Mouse (Mus musculus) forebrain, embryonic 16.5 days (tissue): ENCODE results near the gene Stat2. TPM values are rescaled to one million over a fixed set of nuclear protein-coding genes. Genes with fewer than 3 reads are reported as not detected.
A peak's percentile ranks its signal among the peaks of the same experiment; 100 is the strongest.
"Not testable (repeated sequence)": the region's sequence is repeated elsewhere in the genome, so short reads cannot be mapped to it uniquely, and the experiment has no call there.

ENCODE experiments used
- ATAC-seq: fragments of 200-750 bp; cut with Nextera tagmentation; 2 replicates; pipeline ENCODE4 v1.8.0; 2017; ENCODE audit warnings: mild to moderate bottlenecking, moderate library complexity
- H3K27ac ChIP-seq: fragments of 300-500 bp; sonication (generic); 2 replicates; pipeline ENCODE4 v1.5.1; 2014; ENCODE audit warnings: low read length, control low read depth
- H3K27me3 ChIP-seq: fragments of 300-500 bp; sonication (generic); replicated peaks from 2 replicates; pipeline ENCODE4 v1.6.1; 2014; ENCODE audit warnings: low read length; ENCODE audit not compliant: control insufficient read depth, insufficient read depth
- H3K36me3 ChIP-seq: fragments of 300-500 bp; sonication (generic); 2 replicates; pipeline ENCODE4 v1.6.1; 2014; ENCODE audit not compliant: control insufficient read depth, insufficient read depth
- H3K4me1 ChIP-seq: fragments of 300-500 bp; sonication (generic); replicated peaks from 2 replicates; pipeline ENCODE4 v1.6.1; 2014; ENCODE audit warnings: low read length; ENCODE audit not compliant: control insufficient read depth, insufficient read depth
- H3K4me2 ChIP-seq: fragments of 300-500 bp; sonication (generic); 2 replicates; pipeline ENCODE4 v1.6.1; 2014; ENCODE audit warnings: mild to moderate bottlenecking, low read length, control low read depth
- H3K4me3 ChIP-seq: fragments of 300-500 bp; sonication (generic); replicated peaks from 2 replicates; pipeline ENCODE4 v1.5.1; 2014; ENCODE audit warnings: mild to moderate bottlenecking, low read length, control low read depth
- H3K9ac ChIP-seq: fragments of 300-500 bp; sonication (generic); replicated peaks from 2 replicates; pipeline ENCODE4 v1.6.1; 2014; ENCODE audit warnings: low read depth, low read length, control low read depth
- H3K9me3 ChIP-seq: fragments of 300-500 bp; sonication (generic); 2 replicates; pipeline ENCODE4 v1.6.1; 2016; ENCODE audit warnings: low read length; ENCODE audit not compliant: control insufficient read depth
- WGBS: fragments of 180-500 bp; shearing (Covaris S2); extraction: QIAGEN DNeasy Blood & Tissue Kit; methylation state at CpG from one replicate; pipeline ENCODE4 v1.1.7; 2014; 5-methylcytosine and 5-hydroxymethylcytosine counted together
- polyA plus RNA-seq: library from polyadenylated mRNA; unstranded; fragments of >200 nt; fragmentation: Nextera tagmentation; extraction: Ambion mirVana; gene quantifications from 2 replicates; pipeline ENCODE4 v1.2.1, GENCODE M21; 2015

The Stat2 gene
- polyA plus RNA-seq, 1 experiment from 2014 or later: 23.3 TPM

DNA sequence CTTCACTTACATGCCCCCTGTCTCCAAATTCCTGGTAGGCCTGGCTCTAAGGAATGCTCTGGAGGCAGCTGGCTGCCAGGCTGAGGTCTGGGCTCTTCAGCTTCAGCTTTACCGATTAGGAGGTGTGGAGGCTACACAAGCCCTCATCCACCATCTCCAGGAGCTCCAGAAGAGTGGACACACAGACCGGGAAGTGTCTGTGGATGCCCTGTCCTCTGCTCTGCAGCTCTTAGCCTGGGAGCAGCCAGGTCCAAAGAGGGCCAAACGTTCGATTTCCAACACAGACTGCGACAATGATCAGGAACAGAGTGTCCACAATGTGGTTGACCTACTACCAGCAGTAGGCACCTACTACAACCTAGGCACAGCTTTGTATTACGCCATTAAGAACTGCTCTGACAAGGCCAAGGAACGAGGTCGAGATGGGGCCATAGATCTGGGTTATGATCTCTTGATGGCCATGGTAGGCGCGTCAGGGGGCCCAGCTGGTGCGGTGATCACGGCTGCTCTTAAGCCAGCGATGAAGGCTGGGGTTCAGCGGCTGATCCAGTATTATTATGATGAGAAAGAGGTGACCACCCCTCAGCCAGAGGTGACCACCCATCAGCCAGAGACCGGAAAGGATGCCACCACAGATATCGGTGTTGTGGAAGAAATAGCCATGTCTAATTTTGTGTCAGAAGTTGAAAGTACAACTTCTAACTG is 1.0 kb upstream of the Stat2 start:
- Histone ChIP-seq H3K4me1 (0 out of 2 replicates have a peak, but pooled peaks cover 4% of the 10 kb centered on the region), H3K27me3 (no peaks in the 10 kb centered on the region), H3K36me3 (no peaks in the 10 kb centered on the region), H3K27ac (no peak overlapping the region), H3K9me3 (no peaks in the 10 kb centered on the region), H3K4me2 (no peak overlapping the region), H3K4me3 (no peak overlapping the region), H3K9ac (no peak overlapping the region; the same call in 1 of the 2 replicates)
- 89% methylated on average over 16 of the region's 16 CpGs for WGBS
- no peak for ATAC-seq

DNA sequence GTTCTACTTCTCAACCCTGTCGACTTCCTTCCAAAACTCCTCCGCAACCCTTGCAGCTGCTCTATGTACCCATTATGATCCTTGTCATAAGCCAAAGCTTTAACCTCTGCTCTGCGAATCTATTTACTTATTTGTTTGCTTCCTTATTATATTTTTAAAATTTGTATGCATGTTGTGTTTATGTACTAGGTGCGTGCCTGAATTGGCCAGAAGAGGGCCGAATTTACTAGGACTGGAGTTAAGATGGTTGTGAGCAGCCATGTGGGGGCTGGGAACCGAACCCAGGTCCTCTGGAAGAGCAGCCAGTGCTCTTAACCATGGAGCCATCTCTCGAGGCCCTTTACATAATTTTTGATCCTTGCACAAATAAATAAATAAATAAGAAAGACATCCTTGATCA is 507 bp downstream of the Stat2 start:
- Histone ChIP-seq H3K9ac (peak overlapping the region; percentile 77), H3K36me3 (no peaks in the 10 kb centered on the region), H3K4me3 (peak overlapping the region; percentile 80), H3K27me3 (no peaks in the 10 kb centered on the region), H3K4me2 (peak overlapping the region; percentile 57), H3K27ac (peak overlapping the region; percentile 48; the same call in 1 of the 2 replicates), H3K4me1 (0 out of 2 replicates have a peak, but pooled peaks cover 4% of the 10 kb centered on the region), H3K9me3 (no peaks in the 10 kb centered on the region)
- WGBS: 44% methylated on average over 7 of the region's 7 CpGs
- ATAC-seq: no peak

DNA sequence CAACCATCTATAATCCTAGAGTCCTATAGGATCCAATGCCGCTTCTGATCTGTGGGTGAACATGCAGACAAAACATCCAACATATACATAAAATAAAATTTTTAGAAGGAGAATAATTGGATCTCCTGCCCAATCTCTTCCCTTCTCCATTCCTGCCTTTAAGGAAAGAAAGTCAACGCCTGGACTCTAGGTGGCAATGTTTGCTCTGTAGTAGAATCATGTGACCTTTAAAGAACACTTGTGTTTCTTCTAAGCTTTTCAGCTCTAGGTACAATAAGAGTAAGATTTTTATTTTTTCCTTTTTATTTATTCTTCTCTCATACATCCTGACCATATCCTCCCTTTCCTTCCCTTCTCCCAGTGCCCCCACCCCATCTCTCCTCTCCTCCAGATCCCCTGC is 1.5 kb downstream of the Stat2 start:
- H3K36me3 ChIP-seq: no peaks in the 10 kb centered on the region
- WGBS: 70% methylated on average over 2 of the region's 2 CpGs
- H3K4me1 ChIP-seq: 0 out of 2 replicates have a peak, but pooled peaks cover 4% of the 10 kb centered on the region
- no peak overlapping the region for H3K9ac ChIP-seq
- H3K4me2 ChIP-seq: no peak overlapping the region
- H3K4me3 ChIP-seq: no peak overlapping the region
- no peaks in the 10 kb centered on the region for H3K27me3 ChIP-seq
- no peak for ATAC-seq
- no peaks in the 10 kb centered on the region for H3K9me3 ChIP-seq
- H3K27ac ChIP-seq: no peak overlapping the region

DNA sequence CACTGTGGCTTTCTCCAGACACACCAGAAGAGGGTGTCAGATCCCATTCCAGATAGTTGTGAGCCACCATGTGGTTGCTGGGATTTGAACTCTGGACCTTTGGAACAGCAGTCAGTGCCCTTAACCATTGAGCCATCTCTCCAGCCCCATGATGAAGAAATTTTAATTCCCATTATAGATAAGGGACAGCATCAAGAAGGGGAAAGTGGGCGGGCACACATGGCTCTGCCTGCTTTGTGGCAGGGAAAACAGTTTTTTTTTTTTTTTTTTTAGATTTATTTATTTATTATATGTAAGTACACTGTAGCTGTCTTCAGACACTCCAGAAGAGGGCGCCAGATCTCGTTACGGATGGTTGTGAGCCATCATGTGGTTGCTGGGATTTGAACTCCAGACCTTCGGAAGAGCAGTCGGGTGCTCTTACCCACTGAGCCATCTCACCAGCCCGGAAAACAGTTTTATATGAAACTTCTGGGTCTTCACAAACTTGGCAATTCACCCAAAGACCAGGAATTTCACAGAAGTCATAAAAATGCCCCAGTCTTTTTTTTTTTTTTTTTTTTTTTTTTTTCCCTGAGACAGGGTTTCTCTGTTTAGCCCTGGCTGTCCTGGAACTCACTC is 2.6 kb downstream of the Stat2 start:
- not testable (repeated sequence) for H3K4me2 ChIP-seq, H3K4me1 ChIP-seq, H3K4me3 ChIP-seq, H3K9me3 ChIP-seq, H3K36me3 ChIP-seq, H3K27me3 ChIP-seq, H3K9ac ChIP-seq, H3K27ac ChIP-seq, ATAC-seq
- 97% methylated on average over 4 of the region's 7 CpGs for WGBS

DNA sequence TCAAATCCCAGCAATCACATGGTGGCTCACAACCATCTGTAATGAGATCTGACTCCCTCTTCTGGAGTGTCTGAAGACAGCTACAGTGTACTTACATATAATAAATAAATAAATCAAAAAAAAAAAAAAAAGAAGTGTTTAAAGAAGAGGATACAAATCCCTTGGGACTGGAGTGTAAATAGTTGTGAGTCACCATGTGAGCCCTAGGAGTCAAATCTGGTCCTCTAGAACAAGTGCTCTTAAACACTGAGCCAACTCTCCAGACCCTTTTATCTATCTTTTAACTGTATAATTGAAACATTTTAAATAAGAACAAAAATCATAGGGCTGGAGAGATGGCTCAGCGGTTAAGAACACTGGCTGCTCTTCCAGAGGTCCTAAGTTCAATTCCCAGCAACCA is 5.0 kb downstream of the Stat2 start:
- ATAC-seq, H3K36me3 ChIP-seq, H3K9ac ChIP-seq, H3K27ac ChIP-seq, H3K9me3 ChIP-seq, H3K4me1 ChIP-seq, H3K4me3 ChIP-seq, H3K4me2 ChIP-seq, H3K27me3 ChIP-seq: not testable (repeated sequence)
- WGBS: 100% methylated on average over 1 of the region's 1 CpGs

DNA sequence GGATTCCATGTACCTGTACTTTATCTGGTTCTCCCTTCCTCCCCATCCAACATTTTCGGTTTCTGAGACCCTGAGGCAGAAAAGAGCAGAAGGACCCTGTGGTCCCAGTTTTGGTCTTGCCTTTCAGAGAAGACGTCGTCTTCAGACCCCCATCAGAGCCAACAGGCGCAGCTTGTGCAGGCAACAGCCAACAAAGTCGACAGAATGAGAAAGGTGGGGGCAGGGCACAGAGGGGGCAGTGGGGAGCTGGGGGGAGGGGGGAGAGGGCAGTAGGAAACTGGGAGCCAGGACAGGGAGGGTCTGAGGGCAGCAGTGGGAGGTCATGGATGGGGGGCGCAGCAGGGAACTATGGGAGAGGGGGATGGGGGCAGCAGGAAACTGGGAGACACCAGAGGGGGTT is 7.8 kb downstream of the Stat2 start:
- H3K4me3 ChIP-seq: no peak overlapping the region
- H3K4me1 ChIP-seq: no peaks in the 10 kb centered on the region
- no peak overlapping the region for H3K9ac ChIP-seq
- no peaks in the 10 kb centered on the region for H3K27me3 ChIP-seq
- peaks cover 13% of the 10 kb centered on the region for H3K36me3 ChIP-seq
- H3K4me2 ChIP-seq: no peak overlapping the region
- H3K9me3 ChIP-seq: no peaks in the 10 kb centered on the region
- no peak overlapping the region for H3K27ac ChIP-seq
- WGBS: 49% methylated on average over 6 of the region's 6 CpGs
- ATAC-seq: no peak

DNA sequence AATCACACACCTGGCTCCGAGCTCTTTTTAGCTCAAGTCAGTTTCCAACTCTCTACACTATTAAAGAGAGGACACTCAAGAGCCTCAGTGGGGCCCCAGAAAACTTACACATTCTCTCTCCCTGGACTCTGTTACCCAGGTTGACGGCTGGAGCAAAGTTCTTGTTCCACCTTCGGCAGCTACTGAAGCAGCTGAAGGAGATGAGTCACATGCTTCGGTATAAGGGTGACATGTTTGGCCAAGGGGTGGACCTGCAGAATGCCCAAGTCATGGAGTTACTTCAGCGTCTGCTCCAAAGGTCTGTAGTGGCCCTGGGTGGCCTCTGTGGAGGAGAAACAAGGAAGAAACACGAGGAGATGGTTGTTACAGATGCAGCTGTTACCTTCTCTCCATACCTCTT is 10.6 kb downstream of the Stat2 start:
- no peaks in the 10 kb centered on the region for H3K27me3 ChIP-seq
- no peak overlapping the region for H3K9ac ChIP-seq
- WGBS: 87% methylated on average over 6 of the region's 6 CpGs
- H3K4me2 ChIP-seq: no peak overlapping the region
- H3K27ac ChIP-seq: no peak overlapping the region
- H3K4me1 ChIP-seq: no peaks in the 10 kb centered on the region
- peaks cover 19% of the 10 kb centered on the region for H3K36me3 ChIP-seq
- H3K9me3 ChIP-seq: no peaks in the 10 kb centered on the region
- no peak for ATAC-seq
- no peak overlapping the region for H3K4me3 ChIP-seq

GRCm38 (mm10) chr10:128281682-128282081 is 11.3 kb downstream of the Stat2 start:
- Histone ChIP-seq H3K9me3 (no peaks in the 10 kb centered on the region), H3K27me3 (no peaks in the 10 kb centered on the region), H3K4me3 (no peak overlapping the region), H3K27ac (no peak overlapping the region), H3K4me1 (no peaks in the 10 kb centered on the region), H3K36me3 (peaks cover 19% of the 10 kb centered on the region), H3K4me2 (no peak overlapping the region), H3K9ac (no peak overlapping the region)
- no peak for ATAC-seq
- WGBS: 92% methylated on average over 14 of the region's 14 CpGs

- Histone ChIP-seq H3K4me2 (no peak overlapping the region), H3K27ac (no peak overlapping the region), H3K27me3 (no peaks in the 10 kb centered on the region), H3K9ac (no peak overlapping the region), H3K36me3 (peaks cover 19% of the 10 kb centered on the region), H3K4me1 (no peaks in the 10 kb centered on the region), H3K4me3 (no peak overlapping the region), H3K9me3 (no peaks in the 10 kb centered on the region)
- no peak for ATAC-seq
- 87% methylated on average over 20 of the region's 20 CpGs for WGBS
Measured at GRCm38 (mm10) chr10:128282886-128283450, 12.6 kb downstream of the Stat2 start.
